Comparison of ENCODE assay signal across 8 mouse cellular contexts in the genomic region with DNA sequence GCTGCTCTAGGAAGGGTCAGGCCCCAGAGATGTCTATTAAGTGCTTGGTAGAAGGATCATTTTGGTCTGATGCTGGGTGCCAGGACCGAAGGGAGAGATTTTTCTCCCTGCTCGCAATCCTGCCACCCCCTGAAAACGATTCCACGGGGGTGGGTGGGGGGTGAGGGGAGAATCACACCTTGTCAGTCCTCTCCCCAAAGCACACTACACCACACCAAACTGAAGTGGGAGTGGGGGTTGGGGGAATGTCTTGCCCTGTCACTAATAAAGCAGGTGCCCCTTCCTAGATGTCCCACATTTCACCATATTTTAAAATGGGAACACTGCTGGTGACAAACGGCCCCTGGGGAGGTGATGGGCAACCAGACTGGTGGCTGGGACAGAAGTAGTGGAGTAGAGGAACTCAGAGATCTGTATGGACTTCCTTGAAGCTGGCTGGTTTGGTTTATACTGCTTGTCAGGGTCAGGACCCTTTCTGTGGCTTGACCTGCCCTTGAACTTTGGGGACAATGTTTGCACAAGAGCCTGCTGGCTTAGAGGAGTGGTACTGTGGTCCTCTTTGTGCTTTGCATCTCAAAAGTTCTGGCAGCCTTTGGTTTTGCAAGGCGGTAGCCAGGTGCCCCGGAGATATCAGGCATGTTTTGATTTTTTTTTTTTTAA.
A peak's percentile ranks its signal among the peaks of the same experiment; 100 is the strongest.
DNase-seq lines count a peak whose midpoint lies in the region; ATAC-seq and TF ChIP-seq lines count a peak whose summit lies in the region.

No protein-coding gene starts in this region.

- no peak for ATAC-seq in intestine, postnatal 0 days
- peak; percentile 19; the same call in 1 of the 2 replicates for ATAC-seq in midbrain, embryonic 15.5 days (replicated peaks)

- H3K4me3 ChIP-seq in thymus, adult 2 months (ENCODE audit: control insufficient read depth, insufficient read depth, low read length): peak overlapping the region; percentile 25; the same call in 1 of the 2 replicates
- peak overlapping the region; percentile 47 for H3K4me3 ChIP-seq in intestine, postnatal 0 days (ENCODE audit: low read depth, low read length)
- H3K4me3 ChIP-seq in midbrain, embryonic 15.5 days: peak overlapping the region; percentile 54

- DNase-seq in cerebellum, adult 8-10 months: peak; percentile 47
- no peak for DNase-seq in cerebellum, postnatal 4 days (ENCODE audit: low spot score in 2 of 2)
- DNase-seq in thymus, adult 2 months: no peak
- DNase-seq in thymus, postnatal 10 days (ENCODE audit: low spot score in 2 of 2): no peak
- DNase-seq in left cerebral cortex, adult 8-10 months (ENCODE audit: low spot score in 2 of 2): no peak
- no peak for DNase-seq in gastrocnemius, adult 8-10 months (ENCODE audit: low spot score in 2 of 2)

- peaks cover 9% of the 10 kb centered on the region; the same call in 1 of the 2 replicates for H3K4me1 ChIP-seq in thymus, adult 2 months (replicated peaks; ENCODE audit: control insufficient read depth, insufficient read depth, low read length)
- no peaks in the 10 kb centered on the region for H3K4me1 ChIP-seq in intestine, postnatal 0 days (replicated peaks; ENCODE audit: control insufficient read depth, insufficient read depth, low read length)
- peaks cover 35% of the 10 kb centered on the region for H3K4me1 ChIP-seq in midbrain, embryonic 15.5 days

- no peak for TF ChIP-seq POLR2A in thymus, adult 2 months (IDR thresholded peaks at IDR 0.05; ENCODE audit: control insufficient read depth, extremely low read depth, insufficient read depth, low read length, poor library complexity)

- no peaks in the 10 kb centered on the region for H3K36me3 ChIP-seq in thymus, adult 2 months (ENCODE audit: control insufficient read depth, insufficient read depth, low read length)
- H3K36me3 ChIP-seq in intestine, postnatal 0 days (ENCODE audit: control insufficient read depth, insufficient read depth): no peaks in the 10 kb centered on the region
- no peaks in the 10 kb centered on the region for H3K36me3 ChIP-seq in midbrain, embryonic 15.5 days (replicated peaks)

- H3K27ac ChIP-seq in thymus, adult 2 months (ENCODE audit: control insufficient read depth, insufficient read depth, low read length): no peak overlapping the region
- no peak overlapping the region; the same call in 1 of the 2 replicates for H3K27ac ChIP-seq in intestine, postnatal 0 days (ENCODE audit: low read depth, low read length)
- H3K27ac ChIP-seq in midbrain, embryonic 15.5 days: peak overlapping the region; percentile 88

- H3K9ac ChIP-seq in intestine, postnatal 0 days (ENCODE audit: low read depth, low read length): no peak overlapping the region
- peak overlapping the region; percentile 63 for H3K9ac ChIP-seq in midbrain, embryonic 15.5 days

- no peaks in the 10 kb centered on the region for H3K9me3 ChIP-seq in intestine, postnatal 0 days (ENCODE audit: control insufficient read depth)
- H3K9me3 ChIP-seq in midbrain, embryonic 15.5 days: no peaks in the 10 kb centered on the region

- no peak for TF ChIP-seq CTCF in thymus, adult 2 months (IDR thresholded peaks at IDR 0.05; ENCODE audit: borderline replicate concordance, control insufficient read depth, extremely low read depth, insufficient read depth, low read length, poor library complexity)
- no peak for TF ChIP-seq CTCF in intestine, postnatal 0 days (IDR thresholded peaks at IDR 0.05; ENCODE audit: low read depth)

- WGBS in thymus, adult 2 months: 32% methylated on average over 7 of the region's 7 CpGs
- WGBS in intestine, postnatal 0 days: 17% methylated on average over 7 of the region's 7 CpGs
- 8% methylated on average over 7 of the region's 7 CpGs for WGBS in midbrain, embryonic 15.5 days

- peaks cover 13% of the 10 kb centered on the region for H3K27me3 ChIP-seq in thymus, adult 2 months (ENCODE audit: control insufficient read depth, insufficient read depth, low read length)
- H3K27me3 ChIP-seq in intestine, postnatal 0 days (replicated peaks; ENCODE audit: control insufficient read depth, insufficient read depth, low read length): 0 out of 2 replicates have a peak, but pooled peaks cover 2% of the 10 kb centered on the region
- no peaks in the 10 kb centered on the region for H3K27me3 ChIP-seq in midbrain, embryonic 15.5 days (replicated peaks)

- H3K4me2 ChIP-seq in intestine, postnatal 0 days (replicated peaks; ENCODE audit: low read depth): peak overlapping the region; percentile 82
- H3K4me2 ChIP-seq in midbrain, embryonic 15.5 days: peak overlapping the region; percentile 63
